Mouse (Mus musculus): ENCODE data around the gene Agt. TPM values are rescaled to one million over a fixed set of nuclear protein-coding genes. Genes with fewer than 3 reads are reported as not detected.

Gene Agt
- polyA plus RNA-seq, 1 experiment = 17.2 TPM

- Histone ChIP-seq H3K4me3 (ENCODE audit: insufficient read depth, low read length) (no peak overlapping the region), H3K27ac (ENCODE audit: insufficient read depth, low read length) (peak overlapping the region; percentile 67), H3K4me1 (ENCODE audit: control insufficient read depth, insufficient read depth, low read length) (peaks cover 18% of the 10 kb centered on the region)
- no peak for TF ChIP-seq CTCF (IDR thresholded peaks at IDR 0.05; ENCODE audit: extremely low read depth, insufficient read depth, low read length)
- TF ChIP-seq POLR2A (IDR thresholded peaks at IDR 0.05; ENCODE audit: extremely low read depth, insufficient read depth, low read length) = no peak
These were observed 52.4 kb downstream of the Agt start for GRCm38 (mm10) chr8:124517142-124517541.

- no peak for TF ChIP-seq CTCF (IDR thresholded peaks at IDR 0.05; ENCODE audit: extremely low read depth, insufficient read depth, low read length)
- no peak for TF ChIP-seq POLR2A (IDR thresholded peaks at IDR 0.05; ENCODE audit: extremely low read depth, insufficient read depth, low read length)
- Histone ChIP-seq H3K4me1 (ENCODE audit: control insufficient read depth, insufficient read depth, low read length) (peaks cover 14% of the 10 kb centered on the region), H3K4me3 (ENCODE audit: insufficient read depth, low read length) (no peak overlapping the region), H3K27ac (ENCODE audit: insufficient read depth, low read length) (peak overlapping the region; percentile 81)
These were observed 53.0 kb downstream of the Agt start for GRCm38 (mm10) chr8:124516525-124516924.

GRCm38 (mm10) chr8:124516039-124516438 is 53.5 kb downstream of the Agt start:
- peak overlapping the region; percentile 81 for H3K27ac ChIP-seq (ENCODE audit: insufficient read depth, low read length)

GRCm38 (mm10) chr8:124509156-124509555 is 60.4 kb downstream of the Agt start:
- no peak overlapping the region for H3K4me3 ChIP-seq (ENCODE audit: insufficient read depth, low read length)
- H3K27ac ChIP-seq (ENCODE audit: insufficient read depth, low read length) = peak overlapping the region; percentile 66
- TF ChIP-seq CTCF (IDR thresholded peaks at IDR 0.05; ENCODE audit: extremely low read depth, insufficient read depth, low read length) (no peak), POLR2A (IDR thresholded peaks at IDR 0.05; ENCODE audit: extremely low read depth, insufficient read depth, low read length) (no peak)
- H3K4me1 ChIP-seq (ENCODE audit: control insufficient read depth, insufficient read depth, low read length) = peaks cover 7% of the 10 kb centered on the region

More at GRCm38 (mm10) chr8:124516039-124516438, 53.5 kb downstream of the Agt start:
- no peak overlapping the region for H3K4me3 ChIP-seq (ENCODE audit: insufficient read depth, low read length)
- peaks cover 11% of the 10 kb centered on the region for H3K4me1 ChIP-seq (ENCODE audit: control insufficient read depth, insufficient read depth, low read length)
- TF ChIP-seq POLR2A (IDR thresholded peaks at IDR 0.05; ENCODE audit: extremely low read depth, insufficient read depth, low read length) = no peak
- no peak for TF ChIP-seq CTCF (IDR thresholded peaks at IDR 0.05; ENCODE audit: extremely low read depth, insufficient read depth, low read length)

- peak overlapping the region; percentile 98 for H3K27ac ChIP-seq (ENCODE audit: insufficient read depth, low read length)
- peaks cover 7% of the 10 kb centered on the region for H3K4me1 ChIP-seq (ENCODE audit: control insufficient read depth, insufficient read depth, low read length)
- no peak for TF ChIP-seq CTCF (IDR thresholded peaks at IDR 0.05; ENCODE audit: extremely low read depth, insufficient read depth, low read length)
- TF ChIP-seq POLR2A (IDR thresholded peaks at IDR 0.05; ENCODE audit: extremely low read depth, insufficient read depth, low read length) = no peak
- no peak overlapping the region for H3K4me3 ChIP-seq (ENCODE audit: insufficient read depth, low read length)
These were observed 61.2 kb downstream of the Agt start for GRCm38 (mm10) chr8:124508321-124508695.

GRCm38 (mm10) chr8:124507572-124508320 is 61.8 kb downstream of the Agt start:
- TF ChIP-seq CTCF (IDR thresholded peaks at IDR 0.05; ENCODE audit: extremely low read depth, insufficient read depth, low read length) = no peak
- peak; percentile 40; the same call in 1 of the 2 replicates for TF ChIP-seq POLR2A (IDR thresholded peaks at IDR 0.05; ENCODE audit: extremely low read depth, insufficient read depth, low read length)
- no peak overlapping the region for H3K4me3 ChIP-seq (ENCODE audit: insufficient read depth, low read length)
- peak overlapping the region; percentile 98 for H3K27ac ChIP-seq (ENCODE audit: insufficient read depth, low read length)
- peaks cover 7% of the 10 kb centered on the region for H3K4me1 ChIP-seq (ENCODE audit: control insufficient read depth, insufficient read depth, low read length)

Other genes with a start within 250 kb of the Agt start
- 184 and 196 TPM in 2 replicates for gene Pgbd5, start 130.0 kb downstream of the Agt start, polyA plus RNA-seq (2012; rRNA removed)
- 27.0 and 29.0 TPM in 2 replicates for gene Cog2, start 48.9 kb downstream of the Agt start, polyA plus RNA-seq (2012; rRNA removed)
- gene Capn9, start 6.4 kb upstream of the Agt start, polyA plus RNA-seq (2012; rRNA removed) = 0.04 and 0.09 TPM in 2 replicates
- 61.1 and 64.2 TPM in 2 replicates for gene 2310022B05Rik, start 93.7 kb upstream of the Agt start, polyA plus RNA-seq (2012; rRNA removed)
- gene Ttc13, start 152.3 kb upstream of the Agt start, polyA plus RNA-seq (2012; rRNA removed) = 41.3 and 42.6 TPM in 2 replicates
- 18.5 and 21.1 TPM in 2 replicates for gene Arv1, start 152.4 kb upstream of the Agt start, polyA plus RNA-seq (2012; rRNA removed)
- 1.1 and 1.7 TPM in 2 replicates for gene Fam89a, start 182.1 kb upstream of the Agt start, polyA plus RNA-seq (2012; rRNA removed)
- gene Trim67, start 223.4 kb upstream of the Agt start, polyA plus RNA-seq (2012; rRNA removed) = 1.3 and 1.4 TPM in 2 replicates

Data from cortical plate, adult 2 months (tissue).